Mouse (Mus musculus) midbrain, embryonic 10.5 days (tissue): ENCODE data around the gene Fam129c. TPM values are rescaled to one million over a fixed set of nuclear protein-coding genes. Genes with fewer than 3 reads are reported as not detected.

Experiments used
- microRNA-seq: library from miRNA; unstranded; fragments of <30 nt; microRNA quantifications from one replicate; pipeline ENCODE4, GENCODE M21; 2017
- polyA plus RNA-seq: library from polyadenylated mRNA; unstranded; fragments of >200 nt; fragmentation: Nextera tagmentation; extraction: Ambion mirVana; gene quantifications from 2 replicates; pipeline ENCODE4 v1.2.1, GENCODE M21; 2016

Gene Fam129c
- polyA plus RNA-seq, 1 experiment from 2014 or later, result 4.5 TPM

Small RNAs within 50 kb of the gene (microRNA-seq; reads per million reads assigned to microRNA genes)
- gene Mir6769b, result not detected

Other genes with a start within 250 kb of the Fam129c start
- gene Use1, start 230.8 kb upstream of the Fam129c start, polyA plus RNA-seq, result 68.5 and 74.3 TPM in 2 replicates
- gene Ocel1, start 226.3 kb upstream of the Fam129c start, polyA plus RNA-seq, result 4.9 and 6.1 TPM in 2 replicates
- 74.7 and 110 TPM in 2 replicates for gene Nr2f6, start 215.7 kb upstream of the Fam129c start, polyA plus RNA-seq
- 5.0 and 6.3 TPM in 2 replicates for gene Ushbp1, start 201.8 kb upstream of the Fam129c start, polyA plus RNA-seq
- 112 TPM in 2 replicates for gene Babam1, start 200.8 kb upstream of the Fam129c start, polyA plus RNA-seq
- gene Ankle1, start 191.6 kb upstream of the Fam129c start, polyA plus RNA-seq, result 49.6 and 51.6 TPM in 2 replicates
- gene Abhd8, start 134.0 kb upstream of the Fam129c start, polyA plus RNA-seq, result 75.0 and 78.3 TPM in 2 replicates
- gene Mrpl34, start 132.7 kb upstream of the Fam129c start, polyA plus RNA-seq, result 230 and 238 TPM in 2 replicates
- gene Dda1, start 128.4 kb upstream of the Fam129c start, polyA plus RNA-seq, result 131 and 141 TPM in 2 replicates
- gene Ano8, start 111.7 kb upstream of the Fam129c start, polyA plus RNA-seq, result 3.0 and 3.4 TPM in 2 replicates
- gene Gtpbp3, start 109.5 kb upstream of the Fam129c start, polyA plus RNA-seq, result 20.0 and 21.8 TPM in 2 replicates
- gene Plvap, start 85.9 kb upstream of the Fam129c start, polyA plus RNA-seq, result 39.4 and 45.2 TPM in 2 replicates
- 0.14 and 0.28 TPM in 2 replicates for gene Ccdc194, start 71.9 kb upstream of the Fam129c start, polyA plus RNA-seq
- 8.6 and 9.3 TPM in 2 replicates for gene Bst2, start 60.2 kb upstream of the Fam129c start, polyA plus RNA-seq
- 62.1 and 62.9 TPM in 2 replicates for gene Mvb12a, start 54.7 kb upstream of the Fam129c start, polyA plus RNA-seq
- 0.14 TPM in 2 replicates for gene Tmem221, start 38.8 kb upstream of the Fam129c start, polyA plus RNA-seq
- gene Nxnl1, start 31.0 kb upstream of the Fam129c start, polyA plus RNA-seq, result not detected in 2 replicates
- gene Slc27a1, start 28.8 kb upstream of the Fam129c start, polyA plus RNA-seq, result 21.5 and 27.0 TPM in 2 replicates
- 248 and 261 TPM in 2 replicates for gene Pgls, start 5.5 kb upstream of the Fam129c start, polyA plus RNA-seq
- 51.2 and 52.8 TPM in 2 replicates for gene Colgalt1, start 13.3 kb downstream of the Fam129c start, polyA plus RNA-seq
- 4.6 and 8.1 TPM in 2 replicates for gene Unc13a, start 74.1 kb downstream of the Fam129c start, polyA plus RNA-seq
- 2.8 and 3.7 TPM in 2 replicates for gene Jak3, start 78.6 kb downstream of the Fam129c start, polyA plus RNA-seq
- gene Insl3, start 91.6 kb downstream of the Fam129c start, polyA plus RNA-seq, result 0.30 and 0.37 TPM in 2 replicates
- gene B3gnt3, start 104.1 kb downstream of the Fam129c start, polyA plus RNA-seq, result 0.67 and 0.89 TPM in 2 replicates
- 17.7 and 25.4 TPM in 2 replicates for gene Fcho1, start 128.1 kb downstream of the Fam129c start, polyA plus RNA-seq